Mouse (Mus musculus): Measurements from ENCODE around the gene Cpsf6. TPM values are rescaled to one million over a fixed set of nuclear protein-coding genes. Genes with fewer than 3 reads are reported as not detected.

Cpsf6 gene
- polyA plus RNA-seq, 1 experiment from 2014 or later = 243 TPM

DNA sequence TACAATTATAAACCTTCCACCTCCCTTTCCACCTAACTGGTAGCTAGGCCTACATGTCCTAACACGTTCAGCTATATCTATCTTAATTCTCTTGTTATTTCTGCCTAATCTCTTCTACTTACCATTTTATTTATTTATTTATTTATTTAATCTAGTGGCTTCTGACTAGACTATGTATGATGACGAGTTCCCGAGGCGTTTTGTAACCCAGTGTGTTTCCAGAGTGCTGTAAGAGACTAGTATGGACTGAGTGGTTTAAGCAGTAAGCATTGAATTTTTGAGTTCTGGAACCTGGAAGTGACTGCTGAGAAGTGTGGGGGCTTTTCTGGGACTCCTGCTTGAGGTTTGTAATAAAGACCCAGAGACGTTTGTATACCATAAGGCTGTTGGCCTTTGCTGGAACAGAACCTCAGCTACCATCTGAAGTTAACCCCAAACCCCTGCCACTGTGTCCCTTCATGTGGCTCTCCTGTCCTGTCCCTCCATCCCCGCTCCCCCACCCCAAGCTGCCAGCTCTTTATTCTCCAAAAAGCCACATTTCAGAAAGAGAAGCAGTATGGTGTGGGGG, 30.8 kb upstream of the Cpsf6 start:
- Histone ChIP-seq H3K9me3 (no peaks in the 10 kb centered on the region), H3K4me3 (no peak overlapping the region), H3K4me1 (peaks cover 33% of the 10 kb centered on the region), H3K27ac (0 out of 2 replicates have a peak overlapping the region, but pooled peaks have one; percentile 16), H3K27me3 (ENCODE audit: poor library complexity, severe bottlenecking) (no peaks in the 10 kb centered on the region), H3K36me3 (replicated peaks) (no peaks in the 10 kb centered on the region)
- no peak for DNase-seq (ENCODE audit: extremely low spot score, low spot score)
- 85% methylated on average over 6 of the region's 6 CpGs for WGBS

DNA sequence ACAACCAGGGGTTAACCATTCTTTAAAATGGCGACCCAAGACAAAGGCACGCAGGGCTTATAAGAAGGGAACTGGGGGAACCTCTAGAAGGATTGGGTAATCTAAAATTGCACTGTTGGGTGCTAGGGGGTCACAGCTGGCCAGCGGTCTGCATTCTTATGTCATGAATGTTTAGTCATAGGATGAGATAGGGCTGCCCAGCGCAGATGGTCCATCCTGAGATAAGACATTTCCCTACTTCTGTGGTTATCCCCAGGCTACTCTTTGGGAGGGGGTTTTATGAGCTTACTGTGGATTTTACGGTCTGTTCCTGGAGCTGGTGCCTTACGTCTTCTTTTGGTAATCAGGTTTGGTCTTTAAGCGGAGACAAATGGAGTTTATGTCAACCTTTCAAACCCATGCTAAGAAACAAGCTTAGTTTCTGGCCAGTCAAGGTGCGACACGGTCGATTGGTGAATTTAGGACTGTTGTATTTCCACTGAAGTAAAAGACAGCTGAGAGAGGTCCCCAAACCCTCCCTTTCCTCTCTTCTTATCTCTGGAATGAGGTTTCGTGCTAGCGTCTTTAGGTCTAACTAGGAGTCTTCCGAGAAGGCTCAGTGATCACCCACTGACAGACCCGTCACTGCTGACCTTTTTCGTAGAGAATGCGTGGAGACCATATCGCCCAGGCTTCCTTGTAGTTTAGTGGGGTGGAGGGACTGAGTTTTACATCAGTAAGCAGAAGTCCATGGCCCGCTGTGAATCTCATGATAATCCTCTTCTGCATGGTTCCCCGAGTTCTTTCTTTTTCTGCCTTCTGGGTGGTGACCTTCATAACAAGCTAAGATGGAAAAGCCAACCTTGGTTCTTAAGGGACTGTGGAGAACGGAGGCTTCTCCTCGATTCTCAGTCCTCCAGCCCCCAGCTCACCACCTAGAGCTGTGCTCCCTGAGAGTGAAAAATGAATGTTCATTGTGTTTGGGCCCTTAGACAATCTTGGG, 29.8 kb upstream of the Cpsf6 start:
- 77% methylated on average over 21 of the region's 21 CpGs for WGBS
- H3K27me3 ChIP-seq (ENCODE audit: poor library complexity, severe bottlenecking) = no peaks in the 10 kb centered on the region
- H3K27ac ChIP-seq = no peak overlapping the region
- peaks cover 33% of the 10 kb centered on the region for H3K4me1 ChIP-seq
- H3K4me3 ChIP-seq = no peak overlapping the region
- H3K36me3 ChIP-seq (replicated peaks) = no peaks in the 10 kb centered on the region
- no peaks in the 10 kb centered on the region for H3K9me3 ChIP-seq
- no peak for DNase-seq (ENCODE audit: extremely low spot score, low spot score)

DNA sequence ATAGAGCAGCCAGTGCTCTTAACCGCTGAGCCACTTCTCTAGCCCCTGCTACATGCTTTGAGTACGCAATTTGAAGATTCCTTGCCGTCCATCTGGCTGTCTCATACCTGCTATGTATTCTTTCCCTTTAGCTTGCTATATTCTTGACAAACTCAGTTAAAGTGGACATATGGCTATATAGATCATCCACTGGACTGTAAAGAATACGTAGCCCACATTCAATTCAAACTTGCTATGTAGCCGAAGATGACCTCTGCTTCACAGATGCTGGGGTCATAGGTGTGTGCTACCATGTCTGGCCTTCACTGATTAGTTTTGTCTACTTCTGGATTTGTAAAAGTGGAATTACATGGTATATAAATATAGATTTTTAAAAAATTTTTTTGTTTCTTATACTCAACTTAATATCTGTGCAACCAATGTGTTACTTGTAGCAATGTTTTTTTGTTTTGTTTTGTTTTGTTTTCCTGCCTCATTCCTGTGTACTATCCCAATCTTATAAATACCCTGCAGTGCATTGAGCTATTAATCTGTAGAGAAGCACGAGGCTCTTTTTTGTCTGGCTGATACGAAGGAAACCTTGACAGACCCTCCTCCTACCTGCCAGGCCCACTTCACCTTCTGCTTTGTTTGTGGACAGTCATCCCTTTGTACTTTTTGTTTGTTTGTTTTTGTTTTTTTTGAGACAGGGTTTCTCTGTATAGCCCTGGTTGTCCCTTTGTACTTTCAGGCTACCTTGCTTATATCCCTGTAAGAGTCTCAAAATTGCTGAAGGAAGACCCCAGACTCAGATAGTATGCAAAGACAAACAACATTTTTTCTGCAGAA, 28.9 kb upstream of the Cpsf6 start:
- no peak for DNase-seq (ENCODE audit: extremely low spot score, low spot score)
- Histone ChIP-seq H3K4me1 (peaks cover 30% of the 10 kb centered on the region), H3K27ac (no peak overlapping the region), H3K27me3 (ENCODE audit: poor library complexity, severe bottlenecking) (no peaks in the 10 kb centered on the region), H3K4me3 (no peak overlapping the region), H3K36me3 (replicated peaks) (no peaks in the 10 kb centered on the region), H3K9me3 (no peaks in the 10 kb centered on the region)
- WGBS = 92% methylated on average over 7 of the region's 7 CpGs

DNA sequence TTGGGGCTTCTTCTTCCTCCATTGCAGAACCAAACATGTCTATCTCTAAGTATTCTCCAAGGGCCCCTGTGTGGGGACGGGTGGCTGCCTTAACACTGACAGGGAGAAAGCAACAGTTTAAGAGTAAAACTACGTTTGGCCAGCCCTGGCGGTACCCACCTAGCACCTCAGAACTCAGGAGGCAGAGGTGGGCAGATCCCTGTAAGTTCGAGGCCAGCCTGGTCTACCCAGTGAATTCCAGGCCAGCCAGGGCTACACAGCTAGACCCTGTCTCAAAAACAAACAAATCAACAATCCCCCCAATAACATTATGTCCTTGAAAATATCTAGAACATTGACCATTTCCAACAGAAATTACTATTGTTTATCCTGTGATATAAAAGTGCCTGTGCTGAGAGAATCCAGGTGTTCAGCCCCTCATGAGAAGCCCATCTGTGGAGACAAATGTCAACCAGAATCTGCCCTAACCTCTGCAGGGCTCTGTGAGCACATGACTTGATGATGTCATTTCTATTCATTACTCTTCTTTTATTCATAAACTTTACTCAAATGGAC, 28.0 kb upstream of the Cpsf6 start:
- no peaks in the 10 kb centered on the region for H3K9me3 ChIP-seq
- WGBS = 88% methylated on average over 4 of the region's 4 CpGs
- DNase-seq (ENCODE audit: extremely low spot score, low spot score) = no peak
- no peak overlapping the region for H3K27ac ChIP-seq
- H3K27me3 ChIP-seq (ENCODE audit: poor library complexity, severe bottlenecking) = no peaks in the 10 kb centered on the region
- peaks cover 31% of the 10 kb centered on the region for H3K4me1 ChIP-seq
- H3K4me3 ChIP-seq = no peak overlapping the region
- H3K36me3 ChIP-seq (replicated peaks) = no peaks in the 10 kb centered on the region

DNA sequence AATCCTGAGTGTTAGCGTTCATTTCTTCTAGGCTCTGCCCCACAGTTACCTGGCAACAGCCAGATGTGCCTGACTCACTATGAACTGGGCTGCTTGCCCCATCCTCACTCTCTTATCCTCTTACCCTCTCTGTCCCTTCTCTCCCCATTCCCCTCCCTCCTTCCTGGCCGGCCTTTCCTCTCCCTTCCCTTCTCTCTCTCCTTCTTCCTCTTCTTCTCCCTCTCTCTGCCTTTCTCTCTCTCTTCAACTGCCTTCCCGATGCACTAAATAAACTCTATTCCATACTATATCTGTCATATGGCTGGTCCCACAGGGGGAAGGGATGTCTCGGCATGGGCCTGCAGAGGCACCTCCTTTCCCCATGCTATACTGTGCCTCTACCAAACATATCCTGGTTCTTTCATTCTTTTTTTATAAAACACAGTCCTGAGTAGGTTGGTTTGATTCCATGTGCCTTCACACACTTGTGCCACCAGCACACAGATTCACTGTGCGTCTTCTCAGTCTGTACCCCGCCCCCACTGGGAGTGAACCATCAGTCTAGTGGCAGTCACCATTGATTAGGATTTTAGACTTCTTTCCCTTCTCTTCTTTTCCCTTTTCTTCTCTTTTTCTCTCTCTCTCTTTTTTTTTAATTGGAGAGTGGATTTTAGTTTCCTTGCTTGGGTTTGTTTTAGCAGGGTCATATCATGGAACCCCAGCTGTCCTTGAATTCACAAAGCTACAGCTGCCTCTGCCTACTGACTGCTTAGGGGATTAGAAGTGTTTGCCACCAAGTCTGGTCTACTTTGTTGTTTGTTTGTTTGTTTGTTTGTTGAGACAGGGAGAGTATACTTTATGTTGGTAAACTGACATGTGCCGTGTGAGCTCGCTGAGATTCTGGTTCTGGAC, 27.3 kb upstream of the Cpsf6 start:
- Histone ChIP-seq H3K4me3 (no peak overlapping the region), H3K4me1 (peaks cover 26% of the 10 kb centered on the region), H3K27ac (no peak overlapping the region), H3K36me3 (replicated peaks) (no peaks in the 10 kb centered on the region), H3K9me3 (no peaks in the 10 kb centered on the region), H3K27me3 (ENCODE audit: poor library complexity, severe bottlenecking) (no peaks in the 10 kb centered on the region)
- no peak for DNase-seq (ENCODE audit: extremely low spot score, low spot score)
- WGBS = 94% methylated on average over 8 of the region's 8 CpGs

DNA sequence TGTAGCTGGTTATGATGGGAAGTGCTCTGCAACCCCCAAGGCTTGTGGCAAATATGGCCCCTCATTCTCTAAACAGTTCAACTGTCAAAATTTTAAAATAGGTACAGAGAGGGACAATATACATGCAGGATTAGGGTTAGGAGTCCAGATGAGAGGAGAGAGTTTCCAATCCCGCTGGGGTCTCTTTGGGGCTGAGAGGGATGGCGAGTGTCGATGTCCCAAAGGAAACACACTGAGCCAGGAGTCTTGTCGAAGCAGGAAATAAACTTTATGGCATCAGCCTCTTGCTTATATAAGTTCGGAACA, 26.4 kb upstream of the Cpsf6 start:
- no peaks in the 10 kb centered on the region for H3K9me3 ChIP-seq
- WGBS = 91% methylated on average over 5 of the region's 5 CpGs
- no peak for DNase-seq (ENCODE audit: extremely low spot score, low spot score)

DNA sequence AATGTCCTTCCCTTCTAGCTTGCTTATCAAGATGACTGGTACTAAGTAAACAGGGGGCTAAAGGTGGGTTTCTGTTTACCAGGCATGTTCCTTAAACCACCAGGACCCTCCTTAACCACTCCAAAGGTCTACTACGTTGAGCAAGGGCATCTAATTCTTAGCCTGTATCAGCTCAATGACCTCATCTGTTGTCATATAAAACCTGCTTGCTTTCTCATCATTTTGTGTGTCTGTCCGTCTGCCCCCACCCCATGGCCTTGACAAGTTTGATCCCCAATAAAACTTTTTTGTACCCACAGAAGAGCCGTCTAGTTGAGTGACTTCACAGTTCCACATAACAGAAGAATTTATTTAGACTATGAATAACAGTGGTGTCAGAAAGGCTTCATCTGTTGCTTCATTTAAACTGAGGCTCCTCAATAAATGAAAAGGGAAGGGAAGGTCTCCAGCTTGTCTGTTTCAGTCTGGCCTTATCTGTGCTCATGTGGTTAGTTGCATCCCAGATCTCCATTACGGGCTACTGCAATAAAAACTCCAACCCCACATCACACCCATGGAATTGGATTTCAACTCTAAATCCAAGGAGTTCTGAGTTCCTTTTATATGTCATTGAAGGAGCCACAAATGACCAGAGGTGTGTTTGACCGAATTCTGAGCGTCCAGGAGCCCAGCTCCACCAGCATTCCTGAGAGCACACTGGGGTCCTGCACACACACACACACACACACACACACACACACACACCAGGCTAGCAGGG, 25.9 kb upstream of the Cpsf6 start:
- Histone ChIP-seq H3K4me3 (no peak overlapping the region), H3K27me3 (ENCODE audit: poor library complexity, severe bottlenecking) (no peaks in the 10 kb centered on the region), H3K36me3 (replicated peaks) (no peaks in the 10 kb centered on the region), H3K4me1 (peaks cover 12% of the 10 kb centered on the region), H3K27ac (no peak overlapping the region), H3K9me3 (no peaks in the 10 kb centered on the region)
- WGBS = 86% methylated on average over 6 of the region's 6 CpGs
- no peak for DNase-seq (ENCODE audit: extremely low spot score, low spot score)

More for the DNA sequence above, 26.4 kb upstream of the Cpsf6 start:
- no peak overlapping the region for H3K4me3 ChIP-seq
- H3K27me3 ChIP-seq (ENCODE audit: poor library complexity, severe bottlenecking) = no peaks in the 10 kb centered on the region
- no peaks in the 10 kb centered on the region for H3K36me3 ChIP-seq (replicated peaks)
- peaks cover 18% of the 10 kb centered on the region for H3K4me1 ChIP-seq
- no peak overlapping the region for H3K27ac ChIP-seq

DNA sequence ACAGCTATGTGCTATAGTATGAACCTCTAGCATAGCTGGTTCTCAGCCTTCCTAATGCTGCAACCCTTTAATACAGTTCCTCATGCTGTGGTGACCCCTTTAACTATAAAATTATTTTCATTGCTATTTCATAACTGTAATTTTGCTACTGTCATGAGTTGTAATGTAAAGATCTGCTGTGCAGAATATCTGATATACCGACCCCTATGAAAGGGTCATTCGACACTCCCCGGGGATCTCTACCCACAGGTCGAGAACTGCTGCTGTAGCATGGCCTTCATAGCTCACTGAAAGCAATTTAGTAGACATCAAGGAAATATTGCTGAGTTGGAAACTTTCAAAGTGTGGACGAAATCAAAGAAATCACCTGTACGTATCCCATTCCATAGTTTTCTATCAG, 24.6 kb upstream of the Cpsf6 start:
- Histone ChIP-seq H3K4me3 (no peak overlapping the region), H3K27me3 (ENCODE audit: poor library complexity, severe bottlenecking) (no peaks in the 10 kb centered on the region), H3K4me1 (peaks cover 8% of the 10 kb centered on the region; the same call in 1 of the 2 replicates), H3K36me3 (replicated peaks) (no peaks in the 10 kb centered on the region), H3K9me3 (no peaks in the 10 kb centered on the region), H3K27ac (no peak overlapping the region)
- DNase-seq (ENCODE audit: extremely low spot score, low spot score) = no peak
- 94% methylated on average over 6 of the region's 6 CpGs for WGBS

DNA sequence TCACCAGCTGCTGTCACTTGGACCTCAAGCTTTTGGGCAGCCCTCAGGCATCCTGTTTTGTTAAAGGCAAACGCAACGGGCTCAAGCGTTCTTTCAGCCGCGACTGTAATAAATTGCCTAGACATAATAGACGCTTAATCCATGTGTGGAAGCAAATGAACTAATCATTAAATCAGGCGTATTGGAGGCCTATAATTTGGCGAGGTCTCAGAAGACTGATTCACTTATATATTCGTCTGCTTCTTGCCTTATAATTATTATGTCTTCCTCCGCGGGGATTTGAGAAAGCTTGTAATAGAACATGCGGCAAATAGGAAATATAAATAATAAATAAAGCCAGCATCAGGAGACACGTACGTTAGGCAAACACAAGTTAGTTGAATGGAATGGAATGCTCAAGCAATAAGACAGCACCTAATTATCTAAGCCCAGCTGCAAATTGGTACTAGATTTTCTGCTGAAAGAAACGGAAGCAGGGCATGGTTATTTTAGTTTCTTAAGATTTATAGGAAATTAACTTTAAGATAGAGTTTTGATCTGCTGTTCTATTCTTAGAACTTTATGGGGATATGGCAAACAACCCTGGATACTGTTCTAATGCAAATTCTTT, 23.6 kb upstream of the Cpsf6 start:
- H3K27me3 ChIP-seq (ENCODE audit: poor library complexity, severe bottlenecking) = no peaks in the 10 kb centered on the region
- 78% methylated on average over 15 of the region's 15 CpGs for WGBS

DNA sequence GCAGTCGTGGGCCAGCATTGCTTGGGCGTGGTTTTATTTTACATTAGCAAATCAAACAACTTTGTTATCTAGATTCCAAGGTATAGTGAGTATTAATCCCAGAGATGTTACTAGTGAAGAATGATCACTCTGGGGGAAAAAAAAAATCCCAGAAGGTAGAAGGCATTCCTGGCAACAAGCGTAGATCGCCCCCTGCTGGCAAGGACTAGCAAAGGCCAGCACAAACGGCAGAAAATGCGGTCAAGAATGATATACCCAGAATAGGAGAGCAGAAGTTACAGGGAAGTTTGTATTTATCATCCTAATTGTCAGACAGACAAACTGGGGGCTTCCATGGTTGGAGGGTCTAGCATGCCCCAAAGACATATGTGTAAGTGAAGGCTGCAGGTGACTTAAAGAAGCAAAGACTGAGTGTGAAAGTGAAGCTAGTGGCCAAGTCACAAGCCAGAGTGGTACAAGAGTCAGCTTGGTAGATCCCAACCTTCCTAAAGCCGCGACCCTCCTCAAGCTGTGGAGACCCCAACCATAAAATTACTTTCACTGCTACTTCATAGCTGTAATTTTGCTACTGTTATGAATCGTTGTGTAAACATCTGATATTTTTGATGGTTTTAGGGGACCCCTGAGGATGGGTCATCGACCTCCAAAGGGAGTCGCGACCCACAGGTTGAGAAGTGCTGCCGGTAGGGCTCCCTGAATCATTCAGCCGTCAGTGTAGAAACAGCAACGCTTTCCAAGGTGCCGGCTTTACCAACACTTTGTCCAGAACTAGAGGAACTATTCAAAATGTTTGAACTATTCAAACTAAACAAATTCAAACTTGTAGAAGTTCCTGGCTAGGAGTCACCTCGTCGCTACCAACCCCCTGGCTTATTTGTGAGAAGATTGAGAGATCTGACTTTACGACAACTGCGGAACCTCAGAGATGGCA, 22.9 kb upstream of the Cpsf6 start:
- no peaks in the 10 kb centered on the region for H3K9me3 ChIP-seq
- no peak overlapping the region for H3K27ac ChIP-seq
- no peak overlapping the region for H3K4me3 ChIP-seq
- peak; percentile 49 for DNase-seq (ENCODE audit: extremely low spot score, low spot score)
- H3K4me1 ChIP-seq = peaks cover 8% of the 10 kb centered on the region; the same call in 1 of the 2 replicates
- 78% methylated on average over 20 of the region's 20 CpGs for WGBS
- no peaks in the 10 kb centered on the region for H3K27me3 ChIP-seq (ENCODE audit: poor library complexity, severe bottlenecking)
- H3K36me3 ChIP-seq (replicated peaks) = no peaks in the 10 kb centered on the region

More for the DNA sequence above, 23.6 kb upstream of the Cpsf6 start:
- peaks cover 8% of the 10 kb centered on the region; the same call in 1 of the 2 replicates for H3K4me1 ChIP-seq
- no peaks in the 10 kb centered on the region for H3K9me3 ChIP-seq
- no peak overlapping the region for H3K27ac ChIP-seq
- no peak overlapping the region for H3K4me3 ChIP-seq
- H3K36me3 ChIP-seq (replicated peaks) = no peaks in the 10 kb centered on the region
- no peak for DNase-seq (ENCODE audit: extremely low spot score, low spot score)

Measured in forebrain, embryonic 10.5 days (tissue).